Mouse (Mus musculus): ENCODE data around the gene Mctp1.

The Mctp1 gene

GRCm38 (mm10) chr13:76824932-76825694 lies 440.8 kb downstream of the Mctp1 start:
- DNase-seq (ENCODE audit: low spot score in 2 of 2): no peak

GRCm38 (mm10) chr13:76827738-76828137 lies 443.4 kb downstream of the Mctp1 start:
- no peak for DNase-seq (ENCODE audit: low spot score in 2 of 2)

- no peak for DNase-seq (ENCODE audit: low spot score in 2 of 2)
These were observed 453.7 kb downstream of the Mctp1 start for GRCm38 (mm10) chr13:76838031-76838430.

GRCm38 (mm10) chr13:76840712-76841111 lies 456.4 kb downstream of the Mctp1 start:
- no peak for DNase-seq (ENCODE audit: low spot score in 2 of 2)

- DNase-seq (ENCODE audit: low spot score in 2 of 2): peak; percentile 3
These were observed 460.4 kb downstream of the Mctp1 start for GRCm38 (mm10) chr13:76844629-76845255.

GRCm38 (mm10) chr13:76850412-76851054 lies 466.2 kb downstream of the Mctp1 start:
- no peak for DNase-seq (ENCODE audit: low spot score in 2 of 2)

GRCm38 (mm10) chr13:76854306-76854705 lies 470.0 kb downstream of the Mctp1 start:
- DNase-seq (ENCODE audit: low spot score in 2 of 2): no peak

GRCm38 (mm10) chr13:76855021-76855420 lies 470.7 kb downstream of the Mctp1 start:
- DNase-seq (ENCODE audit: low spot score in 2 of 2): no peak

- DNase-seq (ENCODE audit: low spot score in 2 of 2): no peak
These were observed 472.7 kb downstream of the Mctp1 start for GRCm38 (mm10) chr13:76857024-76857423.

GRCm38 (mm10) chr13:76858078-76858482 lies 473.7 kb downstream of the Mctp1 start:
- DNase-seq (ENCODE audit: low spot score in 2 of 2): no peak

GRCm38 (mm10) chr13:76870291-76870690 lies 486.0 kb downstream of the Mctp1 start:
- no peak for DNase-seq (ENCODE audit: low spot score in 2 of 2)

- no peak for DNase-seq (ENCODE audit: low spot score in 2 of 2)
These were observed 493.8 kb downstream of the Mctp1 start for GRCm38 (mm10) chr13:76877887-76878763.

- DNase-seq (ENCODE audit: low spot score in 2 of 2): no peak
These were observed 494.7 kb downstream of the Mctp1 start for GRCm38 (mm10) chr13:76879008-76879407.

GRCm38 (mm10) chr13:76884517-76885092 lies 500.3 kb downstream of the Mctp1 start:
- DNase-seq (ENCODE audit: low spot score in 2 of 2): no peak

- no peak for DNase-seq (ENCODE audit: low spot score in 2 of 2)
These were observed 508.7 kb downstream of the Mctp1 start for GRCm38 (mm10) chr13:76892987-76893386.

GRCm38 (mm10) chr13:76895770-76896456 lies 511.6 kb downstream of the Mctp1 start:
- no peak for DNase-seq (ENCODE audit: low spot score in 2 of 2)

GRCm38 (mm10) chr13:76896457-76896790 lies 512.1 kb downstream of the Mctp1 start:
- no peak for DNase-seq (ENCODE audit: low spot score in 2 of 2)

- no peak for DNase-seq (ENCODE audit: low spot score in 2 of 2)
These were observed 534.0 kb downstream of the Mctp1 start for GRCm38 (mm10) chr13:76918321-76918720.

GRCm38 (mm10) chr13:76926851-76927250 lies 542.5 kb downstream of the Mctp1 start:
- DNase-seq (ENCODE audit: low spot score in 2 of 2): no peak

- no peak for DNase-seq (ENCODE audit: low spot score in 2 of 2)
These were observed 543.6 kb downstream of the Mctp1 start for GRCm38 (mm10) chr13:76927875-76928440.

- no peak for DNase-seq (ENCODE audit: low spot score in 2 of 2)
These were observed 544.8 kb downstream of the Mctp1 start for GRCm38 (mm10) chr13:76929152-76929551.
